Mouse (Mus musculus) adrenal gland, postnatal 14 days (tissue): ENCODE results near the gene Ginm1. TPM values are rescaled to one million over a fixed set of nuclear protein-coding genes. Genes with fewer than 3 reads are reported as not detected.

ENCODE experiments used
- DNase-seq: peaks from one replicate; pipeline ENCODE4 v3.0.0; 2021; ENCODE audit warnings: mixed read lengths
- long read RNA-seq, 2 experiments: library from polyadenylated mRNA; stranded (forward); transcript quantifications; one replicate each; pipeline ENCODE4 v2.0.0; 2021
- total RNA-seq: library from RNA; stranded (reverse); gene quantifications from 2 replicates; pipeline ENCODE4 v1.2.3, GENCODE M21; 2021

Gene Ginm1
- total RNA-seq: 239 and 253 TPM in 2 replicates
- long read RNA-seq, experiment 1, transcript Ginm1-201 (8 exons, 1,557 nt): minor isoform, 25 of 338 reads
- long read RNA-seq, experiment 1, transcript Ginm1-204 (8 exons, 1,525 nt): major isoform, 291 of 338 reads
- long read RNA-seq, experiment 1, partial matches to known transcripts: 5 of 338 reads
- long read RNA-seq, experiment 1, other reads (novel, unspliced or antisense): 16 of 338 reads
- long read RNA-seq, experiment 2, transcript Ginm1-204 (8 exons, 1,525 nt): major isoform, 214 of 258 reads
- long read RNA-seq, experiment 2, transcript Ginm1-201 (8 exons, 1,557 nt): minor isoform, 23 of 258 reads
- long read RNA-seq, experiment 2, partial matches to known transcripts: 8 of 258 reads
- long read RNA-seq, experiment 2, other reads (novel, unspliced or antisense): 12 of 258 reads

DNA sequence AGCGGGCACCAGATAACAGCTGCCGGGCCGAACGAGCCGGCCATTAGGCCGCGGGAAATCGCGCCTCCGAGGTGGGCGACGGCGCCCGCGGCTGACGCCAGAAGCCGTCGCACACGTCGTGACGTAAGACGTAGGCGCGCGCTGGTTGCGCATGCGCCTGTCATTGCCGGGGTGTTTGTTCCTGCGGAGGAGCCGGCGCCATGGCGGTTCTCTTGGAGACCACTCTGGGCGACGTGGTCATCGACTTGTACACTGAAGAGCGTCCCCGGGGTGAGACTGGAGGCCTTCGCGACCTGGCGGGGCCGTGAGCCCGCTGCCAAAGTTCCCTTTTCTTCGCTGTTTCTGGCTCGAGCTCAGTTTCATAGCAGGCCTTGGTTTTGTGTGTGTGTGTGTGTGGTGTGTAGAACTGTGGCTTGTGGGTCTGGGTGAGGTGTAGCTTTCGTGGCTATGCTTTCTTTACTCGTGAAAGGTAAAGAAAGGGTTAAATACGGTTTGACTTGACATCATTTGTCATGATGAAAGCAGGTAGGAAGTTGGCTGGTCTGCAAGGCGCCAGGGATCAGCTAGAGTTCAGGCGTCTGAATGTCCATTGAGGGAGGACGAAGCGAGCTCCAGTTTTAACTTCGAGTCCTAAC, at the start of gene Ginm1, which contains the start of gene Ppil4:
Gene Ginm1, minus strand, starts transcription at position 74 of the 635 bp plus-strand sequence.
Gene Ppil4, plus strand, starts transcription at position 141 of the 635 bp plus-strand sequence.
- DNase-seq: peak; percentile 93

DNA sequence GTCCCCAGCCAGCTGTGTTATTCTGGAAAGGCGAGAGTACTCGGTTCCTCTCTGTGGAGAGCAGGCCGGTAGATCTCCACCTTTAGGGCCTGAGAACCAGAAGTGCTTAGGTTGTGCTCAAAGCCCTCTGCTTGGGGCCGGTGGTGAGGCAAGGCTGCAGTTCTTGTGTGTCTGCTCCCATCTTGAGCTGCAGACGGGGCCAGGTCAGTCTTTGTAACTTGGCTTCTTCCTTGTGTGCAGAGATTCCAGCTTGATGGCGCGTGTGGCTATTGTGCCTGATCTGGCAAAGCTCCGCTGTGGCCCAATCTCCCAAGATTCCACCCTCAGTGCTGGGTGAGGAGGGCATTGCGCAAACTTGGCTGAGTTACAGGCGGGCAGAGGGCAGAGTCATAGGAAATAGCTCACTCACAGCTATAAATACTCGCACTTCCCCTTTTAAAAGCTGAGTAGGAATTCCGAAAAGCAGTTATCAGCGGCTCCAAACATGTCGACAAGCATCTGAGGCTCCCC, 49.0 kb upstream of the Ginm1 start:
- DNase-seq: peak; percentile 92

DNA sequence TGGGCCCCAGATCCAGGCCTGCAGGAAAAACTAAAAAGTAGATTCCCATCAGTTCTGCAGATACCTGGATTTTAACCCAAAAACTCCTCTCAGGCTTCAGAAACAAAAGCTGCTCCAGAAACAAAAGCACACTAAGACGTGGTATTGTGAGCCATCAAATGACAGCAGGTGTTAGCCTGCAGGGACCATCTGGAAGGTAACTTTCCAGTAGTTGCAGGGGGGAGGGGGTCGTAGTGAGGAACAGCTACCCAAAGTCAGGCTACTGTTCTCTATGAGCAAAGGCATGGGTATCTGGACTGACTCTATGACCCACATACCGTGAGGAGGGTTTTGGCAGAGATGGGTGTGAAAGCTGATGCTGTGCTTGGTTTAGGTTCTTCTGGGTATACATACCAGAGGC, 48.2 kb upstream of the Ginm1 start:
- no peak for DNase-seq

DNA sequence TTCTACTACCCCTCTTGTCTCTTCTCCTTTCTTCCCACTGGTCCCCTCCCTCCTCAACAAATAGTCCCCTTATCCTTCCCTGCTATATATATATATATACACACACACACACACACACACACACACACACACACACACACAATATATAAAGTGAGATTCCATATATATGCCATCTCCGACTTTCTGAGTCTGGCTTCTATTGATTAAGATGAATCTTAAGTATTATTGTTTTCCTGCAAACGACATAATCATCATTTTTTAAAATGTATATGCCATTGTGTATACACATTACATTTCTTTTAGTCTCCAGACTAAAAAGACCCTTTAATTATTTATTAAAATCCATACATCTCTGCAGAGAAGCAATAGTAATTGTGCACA, 47.7 kb upstream of the Ginm1 start:
- DNase-seq: no peak

DNA sequence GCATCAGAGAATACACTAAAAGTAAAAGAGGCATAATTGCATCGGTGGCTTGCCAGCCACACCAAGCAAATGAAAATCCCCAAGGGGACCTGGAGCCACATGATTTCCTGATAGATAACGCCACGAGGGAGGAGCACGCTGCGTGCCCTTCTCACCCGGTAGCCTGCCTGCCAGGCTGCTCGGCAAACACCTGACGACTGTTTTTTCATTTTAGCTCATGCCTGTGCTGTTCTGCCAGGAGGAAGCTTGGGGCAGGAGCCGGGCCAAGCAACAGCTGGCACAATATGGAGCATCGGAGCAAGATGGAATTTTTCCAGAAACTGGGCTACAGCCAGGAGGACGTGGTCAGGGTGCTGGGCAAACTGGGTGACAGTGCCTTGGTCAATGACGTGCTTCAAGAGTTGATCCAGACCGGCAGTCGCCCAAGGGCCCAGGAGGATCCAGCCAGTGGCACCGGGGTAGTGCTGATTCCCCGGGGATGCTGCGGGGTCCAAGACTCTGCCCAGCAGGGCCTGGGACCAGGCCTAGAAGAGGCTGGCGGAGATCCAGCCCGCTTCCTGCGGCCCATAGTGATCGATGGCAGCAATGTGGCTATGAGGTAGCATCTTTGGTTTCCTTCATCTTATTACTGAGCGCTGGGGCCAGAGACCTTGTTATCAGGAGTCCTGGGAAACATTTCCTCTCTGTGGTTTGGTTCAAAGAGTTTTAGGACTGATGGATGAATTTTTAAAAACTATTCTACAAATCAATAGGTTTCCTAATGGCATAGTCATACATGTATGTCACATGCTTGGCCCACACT, 47.1 kb upstream of the Ginm1 start:
- DNase-seq: peak; percentile 68

DNA sequence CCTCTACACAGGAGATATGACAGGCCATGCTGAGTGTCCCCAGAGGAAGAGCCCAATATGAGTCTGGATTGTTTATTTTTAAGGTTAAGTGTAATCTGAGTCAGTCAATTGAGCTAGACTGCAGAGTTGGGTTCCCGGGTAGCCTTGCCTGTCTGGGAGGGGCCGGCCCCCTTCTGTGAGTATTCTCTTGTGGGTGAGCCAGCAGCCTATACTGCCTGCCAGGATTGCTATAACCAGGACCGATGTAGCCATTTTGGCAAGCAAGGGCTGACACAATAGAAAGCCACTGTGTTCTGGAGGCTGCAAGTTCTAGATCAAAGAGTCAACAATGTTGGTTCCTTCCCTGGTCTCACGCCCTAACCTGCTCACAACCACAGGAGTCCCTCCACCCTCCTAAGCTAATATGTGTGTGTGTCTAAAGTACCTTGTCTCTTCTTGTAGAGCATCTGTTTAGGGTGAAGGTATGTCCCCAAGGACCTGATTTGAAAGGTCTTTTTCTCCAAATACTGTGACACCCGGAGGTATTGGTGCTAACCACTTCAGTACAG, 46.3 kb upstream of the Ginm1 start:
- no peak for DNase-seq

DNA sequence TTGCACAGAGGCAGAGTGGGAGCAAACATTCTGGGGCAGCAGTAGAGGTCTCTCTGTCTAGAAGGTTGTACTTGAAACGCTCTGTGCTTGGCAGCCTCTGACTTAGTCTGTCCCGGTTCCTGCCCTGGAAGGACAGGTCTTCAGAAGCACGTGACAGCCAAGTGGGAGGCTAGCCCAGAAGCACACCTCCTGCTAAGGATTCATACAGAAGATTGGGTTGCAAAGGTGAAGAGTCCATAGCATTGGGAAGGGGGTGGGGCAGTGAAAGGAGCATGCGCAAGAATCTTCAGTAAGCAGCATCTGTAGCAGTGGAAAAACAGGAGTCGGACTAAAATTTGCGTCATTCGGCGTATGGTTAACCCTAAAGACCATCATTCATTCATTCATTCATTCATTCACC, 45.4 kb upstream of the Ginm1 start:
- DNase-seq: no peak

DNA sequence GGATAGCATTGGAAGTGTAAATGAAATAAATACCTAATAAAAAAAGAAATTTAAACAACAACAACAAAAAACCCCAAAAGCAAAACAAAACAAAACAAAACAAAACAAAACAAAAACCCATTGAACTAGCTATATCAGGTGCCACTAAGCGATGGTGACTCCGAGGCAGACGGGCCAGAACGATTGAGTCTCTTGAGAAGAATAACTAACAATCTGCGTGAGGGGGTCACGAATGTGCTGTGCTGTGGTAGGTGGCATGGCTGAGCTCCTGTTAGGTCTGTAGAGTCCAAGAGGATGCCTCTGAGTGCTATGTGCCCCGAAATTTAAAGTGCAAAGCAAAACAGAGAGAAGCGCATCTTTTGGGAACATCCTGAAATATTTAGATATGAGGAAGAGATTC, 44.8 kb upstream of the Ginm1 start:
- no peak for DNase-seq

DNA sequence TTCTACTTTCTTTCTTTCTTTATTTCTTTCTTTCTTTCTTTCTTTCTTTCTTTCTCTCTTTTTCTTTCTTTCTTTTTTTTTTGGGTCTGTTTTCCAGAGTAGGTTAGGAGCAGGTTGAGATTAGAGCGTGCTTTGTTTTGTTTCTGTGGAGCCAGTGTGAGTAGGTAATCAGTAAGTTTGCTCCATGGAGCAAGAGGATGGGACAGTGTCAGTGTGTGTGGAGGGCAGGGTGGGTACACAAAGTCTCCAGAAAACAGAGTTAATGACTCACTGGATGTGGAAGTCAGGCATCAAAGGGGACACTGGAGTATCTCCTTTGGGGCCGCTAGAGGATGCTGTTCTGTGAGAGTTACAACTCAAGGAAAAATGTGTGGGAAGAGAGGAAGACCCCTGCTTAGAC, 44.3 kb upstream of the Ginm1 start:
- DNase-seq: no peak

DNA sequence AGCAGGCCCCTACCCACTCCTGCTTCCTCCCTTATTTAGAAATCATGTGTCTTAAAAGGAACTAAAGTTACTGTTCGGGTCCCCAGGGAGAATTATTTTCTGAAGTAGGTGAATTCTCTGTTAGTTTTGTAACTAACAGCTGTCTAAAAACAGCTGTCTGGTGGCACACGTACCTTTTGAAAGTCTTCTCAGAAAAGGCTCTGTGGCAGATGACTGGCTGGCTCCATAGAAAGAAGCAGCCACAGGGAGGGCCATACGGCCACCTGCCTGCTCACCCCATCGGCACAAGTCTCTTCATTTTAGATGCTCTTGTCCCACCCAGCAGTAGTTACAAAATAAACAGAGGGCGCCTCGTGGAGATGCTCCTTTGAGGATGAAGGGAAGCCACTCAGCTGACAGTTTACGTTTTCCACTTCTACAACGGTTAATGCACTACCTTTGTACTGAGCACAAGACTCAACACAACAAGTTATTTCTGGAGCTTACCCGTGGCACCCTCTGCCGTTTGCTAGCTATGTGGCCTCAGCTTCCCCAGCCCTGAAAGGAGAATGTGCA, 42.1 kb upstream of the Ginm1 start:
- DNase-seq: no peak

DNA sequence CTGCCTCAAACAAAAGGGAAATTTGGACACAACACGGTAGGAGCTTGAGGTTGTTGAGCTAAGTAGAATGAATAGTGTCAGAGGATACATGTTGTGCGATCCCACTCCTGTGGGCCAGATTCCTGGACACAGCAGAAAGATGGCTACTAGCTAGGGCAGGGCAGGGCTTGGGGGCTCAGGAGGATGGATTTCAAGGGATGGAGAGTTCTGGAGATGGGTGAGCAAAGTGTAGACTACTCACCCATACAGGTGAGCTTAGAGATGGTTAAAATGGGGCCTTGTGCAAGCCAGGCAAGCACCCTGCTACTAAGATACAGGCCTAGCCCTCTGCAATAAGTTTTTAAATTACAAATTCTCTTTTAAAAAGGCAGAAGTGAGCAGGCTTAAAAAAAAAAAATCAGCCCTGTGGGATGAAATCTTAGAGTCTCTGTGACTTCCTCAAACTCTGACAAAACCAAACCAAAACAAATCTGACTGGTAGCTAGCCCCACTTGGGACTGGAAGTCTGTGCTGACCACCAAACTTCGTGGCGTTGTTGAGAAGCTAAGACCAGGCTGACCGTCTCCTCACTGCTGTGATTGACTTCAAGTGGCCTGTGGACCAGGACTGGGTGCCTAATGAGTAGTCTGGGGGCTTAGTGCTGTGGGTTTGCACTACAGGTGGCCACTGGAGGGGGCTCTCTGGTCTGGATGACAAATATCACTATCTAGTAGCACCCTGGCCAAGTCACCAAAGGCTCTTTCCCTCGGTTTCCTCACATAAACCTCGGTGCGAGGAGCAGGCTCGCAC, 40.9 kb upstream of the Ginm1 start:
- DNase-seq: no peak

DNA sequence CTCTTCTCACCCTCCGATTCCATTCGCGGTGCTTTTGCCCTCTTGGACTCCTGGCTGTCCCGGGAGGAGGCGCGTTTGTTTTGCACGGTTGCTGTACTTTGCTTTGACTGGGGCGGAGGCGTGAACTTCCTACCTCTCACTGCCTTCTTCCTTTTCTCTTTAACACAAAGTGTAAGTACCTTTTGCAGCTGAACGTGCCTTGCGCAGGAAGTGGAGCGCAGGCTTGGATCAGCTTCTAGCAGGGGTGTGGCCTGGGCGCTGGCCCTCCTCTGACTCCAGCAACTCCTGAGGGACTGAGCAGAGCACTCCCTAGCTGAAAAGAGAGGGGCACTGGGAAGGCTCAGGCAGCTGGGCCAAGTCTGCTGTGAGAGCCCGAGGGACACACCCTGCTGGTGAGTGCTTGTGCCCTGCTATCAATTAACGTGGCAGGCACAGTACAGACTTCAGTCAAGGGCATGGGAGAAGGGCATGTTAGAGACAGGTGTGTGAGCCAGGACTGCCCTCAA, 39.6 kb upstream of the Ginm1 start, which contains the start of gene Zc3h12d:
Gene Zc3h12d, plus strand, starts transcription at position 300 of the 506 bp plus-strand sequence.
- DNase-seq: peak; percentile 57

DNA sequence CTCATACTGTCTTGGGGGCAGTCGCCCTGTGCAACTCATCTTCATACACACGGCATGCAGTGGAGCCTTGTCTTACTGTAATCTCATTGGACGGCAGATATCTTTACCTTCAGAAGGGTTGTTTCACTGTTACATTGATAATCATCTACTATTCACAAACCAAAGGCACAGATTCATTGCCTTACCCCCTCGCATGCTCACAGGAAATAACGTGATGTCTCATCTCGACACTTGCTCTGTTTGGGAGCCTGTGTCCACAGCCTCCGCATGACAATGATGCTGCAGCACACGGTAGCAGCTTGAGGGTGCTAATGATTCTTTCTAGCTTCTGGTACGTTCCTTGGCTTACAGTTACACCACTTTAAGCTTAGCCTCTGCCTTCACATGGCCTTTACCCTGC, 33.5 kb upstream of the Ginm1 start:
- DNase-seq: no peak

DNA sequence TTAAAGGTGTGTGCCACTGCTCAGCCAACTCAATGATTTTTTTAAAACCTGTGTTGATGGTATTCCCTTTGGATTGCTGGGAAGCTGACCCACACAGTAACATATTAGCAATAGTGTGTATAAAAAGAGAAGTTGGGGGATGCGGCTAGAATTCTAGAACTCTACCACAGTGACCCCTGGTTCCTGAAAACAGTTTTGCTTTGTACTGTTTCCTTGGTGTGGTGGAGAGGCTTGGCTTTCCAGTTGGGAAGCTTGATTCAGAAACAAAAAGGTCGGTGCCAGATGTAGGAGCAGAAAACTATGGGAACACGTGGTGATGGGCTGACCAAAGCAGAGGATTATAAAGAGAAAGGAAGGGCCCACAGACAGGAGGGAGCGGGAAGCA, 32.6 kb upstream of the Ginm1 start:
- DNase-seq: no peak

DNA sequence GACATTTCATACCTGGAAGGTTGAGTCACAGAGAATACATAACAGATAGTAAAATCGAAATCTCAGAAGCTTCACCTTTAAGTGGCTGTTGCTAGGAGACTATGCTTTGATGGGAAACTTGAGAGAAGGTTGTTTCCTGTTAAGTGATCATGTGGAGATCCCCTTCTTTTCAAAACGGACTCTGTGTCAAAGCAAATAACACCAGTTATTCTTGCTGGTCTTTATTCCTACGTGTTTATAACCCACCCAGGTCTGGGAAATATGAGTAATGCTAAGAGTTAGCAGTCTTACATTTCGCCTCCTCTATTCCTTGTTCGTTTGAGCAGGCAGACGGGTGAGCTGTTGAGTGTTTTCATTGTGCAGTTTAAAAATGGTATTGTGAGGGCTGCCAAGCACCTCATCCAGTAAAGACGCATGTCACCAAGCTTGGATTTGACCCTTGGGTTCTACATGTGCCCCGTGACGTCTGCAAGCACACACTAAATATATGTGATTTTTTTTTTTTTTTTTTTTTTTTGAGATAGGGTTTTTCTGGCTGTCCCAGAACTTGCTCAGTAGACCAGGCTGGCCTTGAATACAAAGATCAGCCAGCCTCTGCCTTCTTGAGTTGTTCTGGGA, 32.1 kb upstream of the Ginm1 start:
- DNase-seq: no peak

DNA sequence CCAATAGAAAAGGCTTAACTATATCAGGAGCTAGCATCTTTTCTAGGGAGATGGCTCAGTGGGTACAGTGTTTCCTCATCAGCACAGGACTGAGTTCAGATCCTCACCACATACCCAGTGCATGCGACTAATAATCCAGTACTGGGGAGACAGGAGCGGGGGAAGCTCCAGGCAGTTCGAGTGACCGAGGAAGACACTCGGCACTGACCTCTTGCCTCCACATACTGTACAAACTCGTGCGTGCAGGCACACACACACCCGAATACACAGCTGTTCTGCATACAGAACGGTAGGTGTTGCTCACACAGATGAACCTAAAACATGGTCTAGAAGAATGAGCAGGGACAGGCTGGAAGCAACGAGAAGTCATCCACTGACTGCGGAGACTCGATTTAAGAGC, 29.4 kb upstream of the Ginm1 start:
- DNase-seq: no peak

DNA sequence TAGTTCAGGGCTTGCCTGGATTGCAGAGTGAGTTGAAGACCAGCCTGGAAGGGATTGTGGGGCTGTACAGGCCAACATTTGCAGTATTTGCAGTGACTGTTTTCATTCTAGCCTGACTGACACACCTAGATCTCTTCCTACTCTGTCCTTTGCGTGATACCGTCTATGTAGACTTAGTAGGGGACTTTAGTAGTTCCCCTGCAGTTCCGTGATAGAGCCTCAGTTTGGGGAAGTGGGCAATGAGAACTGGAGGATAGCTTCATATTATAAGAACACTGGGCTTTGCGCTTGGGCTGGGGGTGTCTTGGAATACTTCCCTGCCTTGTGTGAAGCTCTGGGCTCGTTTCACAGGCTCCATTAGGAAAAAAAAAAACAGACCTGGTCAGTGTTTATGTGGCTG, 27.5 kb upstream of the Ginm1 start:
- no peak for DNase-seq

DNA sequence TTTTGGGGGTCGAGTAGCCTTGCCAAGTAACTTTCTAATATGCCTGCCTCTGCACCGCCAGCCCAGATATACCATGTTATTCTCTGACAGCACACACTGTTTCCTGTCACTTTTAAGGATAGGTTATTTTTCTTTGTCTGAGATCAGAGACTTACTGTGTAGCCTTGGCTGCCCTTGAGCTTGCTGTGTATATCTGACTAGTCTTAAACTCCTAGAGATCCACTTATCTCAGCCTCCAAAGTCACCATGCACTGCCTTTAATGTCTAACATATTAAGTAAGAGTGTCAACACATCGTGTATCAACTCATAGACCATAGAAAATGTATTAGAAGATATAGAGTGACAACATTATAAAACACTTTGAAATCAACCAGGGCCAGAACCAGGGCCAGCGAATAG, 27.0 kb upstream of the Ginm1 start:
- DNase-seq: no peak

DNA sequence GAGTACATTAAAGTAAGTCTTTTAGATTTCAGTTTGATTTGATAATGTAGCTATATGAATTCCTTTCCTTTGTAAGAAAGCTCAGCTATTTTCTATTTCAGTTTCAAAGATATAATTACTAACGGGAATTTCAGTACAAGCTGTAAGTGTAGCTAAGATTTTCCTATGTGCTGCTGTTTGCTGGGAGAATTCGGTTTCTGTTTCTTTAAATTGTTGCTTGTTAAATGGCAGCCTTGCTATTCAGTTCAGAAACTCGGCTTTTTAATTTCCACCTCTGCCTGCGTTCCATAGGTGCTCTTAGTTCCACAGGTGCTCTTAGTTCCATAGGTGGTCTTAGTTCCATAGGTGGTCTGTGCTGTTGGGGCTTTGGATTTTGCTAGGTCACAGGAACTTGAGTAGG, 26.5 kb upstream of the Ginm1 start:
- DNase-seq: no peak

DNA sequence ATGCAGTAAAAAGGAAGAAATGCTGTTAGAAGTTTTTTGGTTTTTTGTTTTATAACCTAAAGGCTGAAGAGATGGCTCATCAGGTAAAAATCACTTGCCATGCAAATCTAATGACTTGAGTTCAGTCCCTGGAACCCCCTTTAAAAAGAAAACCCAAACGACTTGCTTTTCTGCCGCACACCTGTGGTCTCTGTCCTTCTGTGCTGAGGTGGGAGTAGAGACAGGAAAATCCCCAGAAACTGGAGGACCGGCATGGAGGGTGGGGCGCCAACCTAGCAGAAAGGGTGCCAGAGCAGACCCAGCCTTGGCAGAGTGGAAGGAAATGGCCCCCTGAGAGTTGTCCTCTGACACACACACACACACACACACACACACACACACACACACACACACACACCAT, 26.1 kb upstream of the Ginm1 start:
- DNase-seq: no peak

DNA sequence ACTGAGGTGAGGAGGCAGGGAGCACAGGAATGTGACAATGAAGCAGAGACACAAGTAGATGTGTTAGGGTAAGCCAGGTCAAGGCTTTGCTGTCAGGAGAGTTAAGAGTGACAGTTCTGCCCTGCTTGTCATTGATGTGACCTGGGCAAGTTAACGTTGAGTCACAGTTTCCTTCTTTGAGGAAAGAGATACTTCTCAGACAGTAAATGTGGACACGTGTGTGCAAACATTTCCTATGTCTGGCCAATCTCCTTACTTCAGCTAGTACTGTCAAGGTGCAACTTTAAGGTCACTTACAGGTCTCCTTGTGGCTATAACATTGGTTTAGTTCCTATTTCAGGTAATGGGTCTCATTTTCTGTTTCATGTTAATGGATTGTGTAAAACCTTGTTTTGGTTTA, 23.9 kb upstream of the Ginm1 start:
- no peak for DNase-seq
